In the genomic region with DNA sequence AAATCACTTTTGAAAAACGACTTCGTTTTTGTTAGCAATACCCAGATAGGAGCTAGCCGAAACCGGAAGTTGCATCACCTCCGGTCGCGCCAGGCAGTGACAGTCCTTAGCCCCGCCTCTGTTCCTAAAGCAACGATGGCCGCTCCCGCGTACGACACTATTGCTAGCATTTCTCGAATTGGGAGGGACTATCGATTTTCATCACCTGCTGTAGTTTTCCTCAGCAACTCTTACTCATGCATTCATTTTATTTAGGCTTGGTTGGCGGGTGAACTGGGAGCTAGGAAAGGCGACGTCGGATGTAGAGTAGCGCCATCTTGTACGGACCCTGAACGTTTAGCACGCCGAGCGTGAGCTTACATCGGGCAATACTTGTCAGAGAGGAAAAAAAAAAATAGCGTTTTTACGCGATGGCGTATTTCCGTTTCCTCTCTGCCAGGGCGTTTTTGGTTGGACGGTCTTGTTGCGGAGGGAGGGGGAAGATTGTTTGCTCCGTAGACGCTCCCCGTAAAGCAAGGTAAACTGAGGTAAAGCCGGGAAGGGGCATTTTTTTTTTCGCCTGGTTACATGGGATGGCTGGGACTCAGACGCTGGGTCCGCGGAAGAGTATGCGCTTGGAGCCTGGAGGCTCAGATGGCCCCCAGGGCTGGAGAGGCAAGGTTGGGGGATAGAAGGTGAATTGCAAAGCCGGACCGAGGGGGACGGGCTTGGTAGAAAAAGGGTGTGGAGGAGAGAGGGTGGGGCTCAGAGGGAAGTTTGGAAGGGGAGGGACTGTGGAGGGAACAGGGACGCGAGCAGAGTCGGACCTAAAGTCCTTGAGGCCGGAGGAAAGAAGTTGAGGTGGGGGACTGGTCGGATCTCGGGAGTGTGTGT, we compare ENCODE assay signal across 8 mouse cellular contexts. TPM values are rescaled to one million over a fixed set of nuclear protein-coding genes. Genes with fewer than 3 reads are reported as not detected.
DNase-seq lines count a peak whose midpoint lies in the region; ATAC-seq lines count a peak whose summit lies in the region.

Zfp672 (minus strand) TSS at position 64 of the 873 bp plus-strand sequence.
Sh3bp5l (plus strand) TSS at position 449 of the 873 bp plus-strand sequence.

- H3K27me3 ChIP-seq in heart, embryonic 14.5 days (ENCODE audit: control insufficient read depth, insufficient read depth, low read length) = no peaks in the 10 kb centered on the region
- H3K27me3 ChIP-seq in liver, embryonic 13.5 days = no peaks in the 10 kb centered on the region
- no peaks in the 10 kb centered on the region for H3K27me3 ChIP-seq in stomach, embryonic 16.5 days (ENCODE audit: control insufficient read depth, insufficient read depth, low read length)

- H3K4me2 ChIP-seq in heart, embryonic 14.5 days (ENCODE audit: low read length) = peak within 1 kb of the TSS; percentile 85
- peak within 1 kb of the TSS; percentile 98 for H3K4me2 ChIP-seq in liver, embryonic 13.5 days
- H3K4me2 ChIP-seq in stomach, embryonic 16.5 days (ENCODE audit: low read depth, low read length) = peak within 1 kb of the TSS; percentile 89

- H3K9me3 ChIP-seq in heart, embryonic 14.5 days (ENCODE audit: control insufficient read depth, low read length) = no peaks in the 10 kb centered on the region
- H3K9me3 ChIP-seq in liver, embryonic 13.5 days (replicated peaks) = no peaks in the 10 kb centered on the region
- no peaks in the 10 kb centered on the region; the same call in 1 of the 2 replicates for H3K9me3 ChIP-seq in stomach, embryonic 16.5 days (replicated peaks; ENCODE audit: control insufficient read depth, low read length)

- peak; percentile 94 for ATAC-seq in CD4-positive, CD25-positive, alpha-beta regulatory T cell, adult 4 months
- ATAC-seq in heart, embryonic 14.5 days (ENCODE audit: insufficient number of reproducible peaks, insufficient read depth, low FRiP score, low read depth) = peak; percentile 88
- peak; percentile 90 for ATAC-seq in liver, embryonic 13.5 days (ENCODE audit: low read depth)
- ATAC-seq in stomach, embryonic 16.5 days (ENCODE audit: insufficient read depth, low FRiP score) = peak; percentile 92

- peaks cover 8% of the 10 kb centered on the region; the same call in 1 of the 2 replicates for H3K4me1 ChIP-seq in brown adipose tissue, adult 24 weeks (ENCODE audit: control insufficient read depth, insufficient read depth, insufficient read length, low read length)
- peaks cover 11 to 25% of the 10 kb centered on the region in 2 experiments for H3K4me1 ChIP-seq in heart, embryonic 14.5 days (ENCODE audit: control insufficient read depth in 2 of 2, insufficient read depth in 2 of 2, low read length in 2 of 2)
- peaks cover 72% of the 10 kb centered on the region for H3K4me1 ChIP-seq in liver, embryonic 13.5 days (replicated peaks)
- peaks cover 28% of the 10 kb centered on the region for H3K4me1 ChIP-seq in stomach, embryonic 16.5 days (ENCODE audit: control insufficient read depth, insufficient read depth, low read length)

- peaks cover 32% of the 10 kb centered on the region for H3K36me3 ChIP-seq in heart, embryonic 14.5 days (ENCODE audit: control insufficient read depth, insufficient read depth, low read length)
- peaks cover 48% of the 10 kb centered on the region for H3K36me3 ChIP-seq in liver, embryonic 13.5 days
- H3K36me3 ChIP-seq in stomach, embryonic 16.5 days (ENCODE audit: control insufficient read depth, insufficient read depth, low read length) = peaks cover 10% of the 10 kb centered on the region

- peak within 1 kb of the TSS; percentile 88 for H3K9ac ChIP-seq in heart, embryonic 14.5 days (ENCODE audit: low read length)
- H3K9ac ChIP-seq in liver, embryonic 13.5 days = peak within 1 kb of the TSS; percentile 91
- H3K9ac ChIP-seq in stomach, embryonic 16.5 days (ENCODE audit: low read length) = peak within 1 kb of the TSS; percentile 93

- peak within 1 kb of the TSS; percentile 84 for H3K4me3 ChIP-seq in brown adipose tissue, adult 24 weeks (ENCODE audit: insufficient read depth, low read depth, low read length)
- peak within 1 kb of the TSS; percentile 69 to 95 for H3K4me3 ChIP-seq in heart, embryonic 14.5 days (ENCODE audit: control insufficient read depth in 1 of 2, insufficient read depth in 1 of 2, low read depth in 1 of 2, low read length in 2 of 2)
- peak within 1 kb of the TSS; percentile 93 for H3K4me3 ChIP-seq in liver, embryonic 13.5 days (replicated peaks)
- H3K4me3 ChIP-seq in stomach, embryonic 16.5 days (replicated peaks; ENCODE audit: low read length) = peak within 1 kb of the TSS; percentile 91

- WGBS in heart, embryonic 14.5 days = under 1% methylated on average over 52 of the region's 52 CpGs
- WGBS in liver, embryonic 13.5 days (ENCODE audit: insufficient replicate concordance) = under 1% methylated on average over 52 of the region's 52 CpGs
- WGBS in stomach, embryonic 16.5 days = 0% methylated on average over 52 of the region's 52 CpGs

- DNase-seq in fibroblast of lung, adult 2 months (ENCODE audit: low read depth) = peak; percentile 92
- DNase-seq in kidney, postnatal 14 days = peak; percentile 93
- DNase-seq in liver, embryonic 13.5 days = peak; percentile 83
- peak; percentile 93 for DNase-seq in neural tube, embryonic 10.5 days (ENCODE audit: extremely low spot score, low spot score)

- H3K27ac ChIP-seq in brown adipose tissue, adult 24 weeks (replicated peaks; ENCODE audit: low read depth, low read length) = peak within 1 kb of the TSS; percentile 96
- H3K27ac ChIP-seq in heart, embryonic 14.5 days (replicated peaks in 1 of 2; ENCODE audit: control insufficient read depth in 1 of 2, insufficient read depth in 1 of 2, low read depth in 2 of 2, low read length in 2 of 2) = peak within 1 kb of the TSS; percentile 62 to 83
- H3K27ac ChIP-seq in liver, embryonic 13.5 days = peak within 1 kb of the TSS; percentile 94
- peak within 1 kb of the TSS; percentile 88 for H3K27ac ChIP-seq in stomach, embryonic 16.5 days (ENCODE audit: low read length)

RNA-seq across cellular contexts. Expression of gene Zfp672, which starts in this region (rescaled TPM):
- 10 to 100 TPM; 37.0 to 46.8 TPM for polyA plus RNA-seq in CD4-positive, CD25-positive, alpha-beta regulatory T cell, adult 4 months (2017; shearing (Covaris generic))
- polyA plus RNA-seq in brown adipose tissue, adult 24 weeks (2012; ENCODE audit: insufficient read depth, insufficient read length, missing spikeins) = 54.9 and 75.8 TPM in 2 replicates
- polyA plus RNA-seq in heart, embryonic 14.5 days (2014; fragmentation: Nextera tagmentation; extraction: Ambion mirVana) = 33.9 and 38.4 TPM in 2 replicates
- polyA plus RNA-seq in liver, embryonic 13.5 days (2015; fragmentation: Nextera tagmentation; extraction: Ambion mirVana) = 40.5 and 47.7 TPM in 2 replicates
- polyA plus RNA-seq in stomach, embryonic 16.5 days (2015; fragmentation: Nextera tagmentation; extraction: Ambion mirVana) = 44.8 and 52.1 TPM in 2 replicates

RNA-seq across cellular contexts. Expression of gene Sh3bp5l, which starts in this region (rescaled TPM):
- 1 to 10 TPM; 5.3 to 6.3 TPM for polyA plus RNA-seq in CD4-positive, CD25-positive, alpha-beta regulatory T cell, adult 4 months (2017; shearing (Covaris generic))
- polyA plus RNA-seq in brown adipose tissue, adult 24 weeks (2012; ENCODE audit: insufficient read depth, insufficient read length, missing spikeins) = 19.5 and 20.6 TPM in 2 replicates
- 19.2 and 19.5 TPM in 2 replicates for polyA plus RNA-seq in heart, embryonic 14.5 days (2014; fragmentation: Nextera tagmentation; extraction: Ambion mirVana)
- polyA plus RNA-seq in liver, embryonic 13.5 days (2015; fragmentation: Nextera tagmentation; extraction: Ambion mirVana) = 17.9 and 19.7 TPM in 2 replicates
- 29.8 and 37.1 TPM in 2 replicates for polyA plus RNA-seq in stomach, embryonic 16.5 days (2015; fragmentation: Nextera tagmentation; extraction: Ambion mirVana)

Comparison
In these comparisons a context has a peak if more than half of its experiments do, and no peak if none do; other contexts are left out.
1. Peak in every context shown above with its lines: DNase-seq, ATAC-seq, H3K4me3 ChIP-seq and H3K27ac ChIP-seq.